Mouse (Mus musculus): ENCODE results near the gene Aspm. TPM values are rescaled to one million over a fixed set of nuclear protein-coding genes. Genes with fewer than 3 reads are reported as not detected.

The Aspm gene
- polyA plus RNA-seq, 1 experiment from 2014 or later = 17.3 TPM

- no peak for DNase-seq (ENCODE audit: low spot score)
- H3K9me3 ChIP-seq (ENCODE audit: control insufficient read depth, low read length) = no peaks in the 10 kb centered on the region
- H3K4me2 ChIP-seq (ENCODE audit: low read length) = no peak overlapping the region
- ATAC-seq (replicated peaks; ENCODE audit: low FRiP score, low TSS enrichment, low read depth) = no peak
- H3K4me1 ChIP-seq (replicated peaks; ENCODE audit: control insufficient read depth, insufficient read depth, low read length) = no peaks in the 10 kb centered on the region
- WGBS = 76% methylated on average over 4 of the region's 4 CpGs
- H3K27ac ChIP-seq (ENCODE audit: low read depth) = no peak overlapping the region
- no peak overlapping the region for H3K4me3 ChIP-seq (ENCODE audit: low read depth, low read length)
- no peaks in the 10 kb centered on the region for H3K27me3 ChIP-seq (replicated peaks; ENCODE audit: control insufficient read depth, insufficient read depth, low read length)
- H3K9ac ChIP-seq (ENCODE audit: low read length) = no peak overlapping the region
- peaks cover 71% of the 10 kb centered on the region for H3K36me3 ChIP-seq (ENCODE audit: control insufficient read depth, insufficient read depth, low read length)
Measured at GRCm38 (mm10) chr1:139481146-139481545, 26.6 kb downstream of the Aspm start.

- ATAC-seq (replicated peaks; ENCODE audit: low FRiP score, low TSS enrichment, low read depth) = no peak
- Histone ChIP-seq H3K4me2 (ENCODE audit: low read length) (no peak overlapping the region), H3K4me3 (ENCODE audit: low read depth, low read length) (no peak overlapping the region), H3K27me3 (replicated peaks; ENCODE audit: control insufficient read depth, insufficient read depth, low read length) (no peaks in the 10 kb centered on the region), H3K36me3 (ENCODE audit: control insufficient read depth, insufficient read depth, low read length) (peaks cover 53% of the 10 kb centered on the region), H3K9me3 (ENCODE audit: control insufficient read depth, low read length) (no peaks in the 10 kb centered on the region), H3K4me1 (replicated peaks; ENCODE audit: control insufficient read depth, insufficient read depth, low read length) (no peaks in the 10 kb centered on the region), H3K9ac (ENCODE audit: low read length) (no peak overlapping the region), H3K27ac (ENCODE audit: low read depth) (no peak overlapping the region)
- no peak for DNase-seq (ENCODE audit: low spot score)
- 90% methylated on average over 3 of the region's 3 CpGs for WGBS
Measured at GRCm38 (mm10) chr1:139494630-139495029, 40.1 kb downstream of the Aspm start.

- Histone ChIP-seq H3K27me3 (replicated peaks; ENCODE audit: control insufficient read depth, insufficient read depth, low read length) (no peaks in the 10 kb centered on the region), H3K36me3 (ENCODE audit: control insufficient read depth, insufficient read depth, low read length) (peaks cover 45% of the 10 kb centered on the region), H3K27ac (ENCODE audit: low read depth) (no peak overlapping the region), H3K4me3 (ENCODE audit: low read depth, low read length) (no peak overlapping the region), H3K4me1 (replicated peaks; ENCODE audit: control insufficient read depth, insufficient read depth, low read length) (no peaks in the 10 kb centered on the region), H3K4me2 (ENCODE audit: low read length) (no peak overlapping the region), H3K9ac (ENCODE audit: low read length) (no peak overlapping the region), H3K9me3 (ENCODE audit: control insufficient read depth, low read length) (no peaks in the 10 kb centered on the region)
- ATAC-seq (replicated peaks; ENCODE audit: low FRiP score, low TSS enrichment, low read depth) (no peak), DNase-seq (ENCODE audit: low spot score) (no peak)
- 89% methylated on average over 2 of the region's 2 CpGs for WGBS
Measured at GRCm38 (mm10) chr1:139495408-139495807, 40.8 kb downstream of the Aspm start.

GRCm38 (mm10) chr1:139496212-139496611 is 41.6 kb downstream of the Aspm start:
- no peak for DNase-seq (ENCODE audit: low spot score)
- no peak overlapping the region for H3K4me2 ChIP-seq (ENCODE audit: low read length)
- H3K9me3 ChIP-seq (ENCODE audit: control insufficient read depth, low read length) = no peaks in the 10 kb centered on the region
- ATAC-seq (replicated peaks; ENCODE audit: low FRiP score, low TSS enrichment, low read depth) = no peak
- H3K4me3 ChIP-seq (ENCODE audit: low read depth, low read length) = no peak overlapping the region
- H3K9ac ChIP-seq (ENCODE audit: low read length) = no peak overlapping the region
- H3K4me1 ChIP-seq (replicated peaks; ENCODE audit: control insufficient read depth, insufficient read depth, low read length) = no peaks in the 10 kb centered on the region
- 92% methylated on average over 3 of the region's 3 CpGs for WGBS
- no peaks in the 10 kb centered on the region for H3K27me3 ChIP-seq (replicated peaks; ENCODE audit: control insufficient read depth, insufficient read depth, low read length)
- H3K27ac ChIP-seq (ENCODE audit: low read depth) = no peak overlapping the region
- peaks cover 37% of the 10 kb centered on the region for H3K36me3 ChIP-seq (ENCODE audit: control insufficient read depth, insufficient read depth, low read length)

- Histone ChIP-seq H3K9me3 (ENCODE audit: control insufficient read depth, low read length) (no peaks in the 10 kb centered on the region), H3K4me1 (replicated peaks; ENCODE audit: control insufficient read depth, insufficient read depth, low read length) (no peaks in the 10 kb centered on the region), H3K27ac (ENCODE audit: low read depth) (no peak overlapping the region), H3K4me3 (ENCODE audit: low read depth, low read length) (no peak overlapping the region), H3K4me2 (ENCODE audit: low read length) (no peak overlapping the region), H3K27me3 (replicated peaks; ENCODE audit: control insufficient read depth, insufficient read depth, low read length) (no peaks in the 10 kb centered on the region), H3K36me3 (ENCODE audit: control insufficient read depth, insufficient read depth, low read length) (peaks cover 4% of the 10 kb centered on the region; the same call in 1 of the 2 replicates), H3K9ac (ENCODE audit: low read length) (no peak overlapping the region)
- ATAC-seq (replicated peaks; ENCODE audit: low FRiP score, low TSS enrichment, low read depth) = no peak
- DNase-seq (ENCODE audit: low spot score) = no peak
Measured at GRCm38 (mm10) chr1:139499751-139500150, 45.2 kb downstream of the Aspm start.

- no peaks in the 10 kb centered on the region for H3K27me3 ChIP-seq (replicated peaks; ENCODE audit: control insufficient read depth, insufficient read depth, low read length)
- no peak within 1 kb of the TSS for H3K4me3 ChIP-seq (ENCODE audit: low read depth, low read length)
- WGBS = 75% methylated on average over 3 of the region's 3 CpGs
- no peak within 1 kb of the TSS for H3K27ac ChIP-seq (ENCODE audit: low read depth)
- H3K36me3 ChIP-seq (ENCODE audit: control insufficient read depth, insufficient read depth, low read length) = no peaks in the 10 kb centered on the region
- DNase-seq (ENCODE audit: low spot score) (no peak), ATAC-seq (replicated peaks; ENCODE audit: low FRiP score, low TSS enrichment, low read depth) (no peak)
- H3K4me1 ChIP-seq (replicated peaks; ENCODE audit: control insufficient read depth, insufficient read depth, low read length) = no peaks in the 10 kb centered on the region
- H3K9ac ChIP-seq (ENCODE audit: low read length) = no peak within 1 kb of the TSS
- no peak within 1 kb of the TSS for H3K4me2 ChIP-seq (ENCODE audit: low read length)
- no peaks in the 10 kb centered on the region for H3K9me3 ChIP-seq (ENCODE audit: control insufficient read depth, low read length)
Measured at GRCm38 (mm10) chr1:139501258-139501752, 46.7 kb downstream of the Aspm start, which contains the start of gene F13b. TSS of gene F13b (plus strand) at chr1:139501702.

GRCm38 (mm10) chr1:139514556-139514955 is 60.0 kb downstream of the Aspm start:
- H3K27ac ChIP-seq (ENCODE audit: low read depth) = no peak overlapping the region
- no peak overlapping the region for H3K4me2 ChIP-seq (ENCODE audit: low read length)
- H3K4me3 ChIP-seq (ENCODE audit: low read depth, low read length) = no peak overlapping the region
- H3K4me1 ChIP-seq (replicated peaks; ENCODE audit: control insufficient read depth, insufficient read depth, low read length) = no peaks in the 10 kb centered on the region
- no peaks in the 10 kb centered on the region for H3K27me3 ChIP-seq (replicated peaks; ENCODE audit: control insufficient read depth, insufficient read depth, low read length)
- ATAC-seq (replicated peaks; ENCODE audit: low FRiP score, low TSS enrichment, low read depth) (no peak), DNase-seq (ENCODE audit: low spot score) (no peak)
- 87% methylated on average over 12 of the region's 12 CpGs for WGBS
- no peaks in the 10 kb centered on the region for H3K36me3 ChIP-seq (ENCODE audit: control insufficient read depth, insufficient read depth, low read length)
- H3K9ac ChIP-seq (ENCODE audit: low read length) = no peak overlapping the region
- H3K9me3 ChIP-seq (ENCODE audit: control insufficient read depth, low read length) = no peaks in the 10 kb centered on the region

Other genes starting within 250 kb of the Aspm start
- gene Crb1, start 77.7 kb upstream of the Aspm start, polyA plus RNA-seq (2014; fragmentation: Nextera tagmentation; extraction: Ambion mirVana) = 0.12 and 0.47 TPM in 2 replicates
- gene Zbtb41, start 32.5 kb upstream of the Aspm start, polyA plus RNA-seq (2014; fragmentation: Nextera tagmentation; extraction: Ambion mirVana) = 12.4 and 13.7 TPM in 2 replicates
- not detected in 2 replicates for gene F13b, start 46.9 kb downstream of the Aspm start, polyA plus RNA-seq (2014; fragmentation: Nextera tagmentation; extraction: Ambion mirVana)
- not detected in 2 replicates for gene Cfhr1, start 105.5 kb downstream of the Aspm start, polyA plus RNA-seq (2014; fragmentation: Nextera tagmentation; extraction: Ambion mirVana)

Data from intestine, embryonic 14.5 days (tissue).